ENCODE assay signal across 20 mouse cellular contexts in genomic region chr12:70652751-70653150, GRCm38 (mm10).
A peak's percentile ranks its signal among the peaks of the same experiment; 100 is the strongest.
DNase-seq lines count a peak whose midpoint lies in the region; ATAC-seq and TF ChIP-seq lines count a peak whose summit lies in the region.
"Had no signal": no experiment of that assay in that cellular context is flagged by ENCODE, and none has a peak within 500 bp of the region (broad histone marks: within the 10 kb centered on the region; RNA-seq: fewer than 3 reads in every experiment).

No protein-coding gene starts in this region.

- no peak for ATAC-seq in forebrain, postnatal 0 days
- no peak for ATAC-seq in forebrain, embryonic 14.5 days
- ATAC-seq in kidney, postnatal 0 days (replicated peaks; ENCODE audit: low FRiP score, low read depth) = no peak
- no peak for ATAC-seq in midbrain, embryonic 11.5 days (ENCODE audit: low FRiP score)
- ATAC-seq in midbrain, embryonic 14.5 days (ENCODE audit: low FRiP score, low TSS enrichment) = no peak
- no peak for ATAC-seq in hindbrain, embryonic 13.5 days (ENCODE audit: low FRiP score)
- ATAC-seq: forebrain, embryonic 15.5 days had no signal

- 0 out of 2 replicates have a peak, but pooled peaks cover 8% of the 10 kb centered on the region for H3K4me1 ChIP-seq in forebrain, postnatal 0 days (ENCODE audit: insufficient read depth)
- no peaks in the 10 kb centered on the region for H3K4me1 ChIP-seq in forebrain, embryonic 14.5 days (ENCODE audit: control insufficient read depth, insufficient read depth, low read length)
- no peaks in the 10 kb centered on the region for H3K4me1 ChIP-seq in kidney, postnatal 0 days (replicated peaks; ENCODE audit: insufficient read depth, low read length)
- H3K4me1 ChIP-seq in midbrain, embryonic 11.5 days (ENCODE audit: control insufficient read depth, insufficient read depth, low read length) = no peaks in the 10 kb centered on the region
- H3K4me1 ChIP-seq in midbrain, embryonic 14.5 days (ENCODE audit: control insufficient read depth, insufficient read depth, low read length) = no peaks in the 10 kb centered on the region
- H3K4me1 ChIP-seq in hindbrain, embryonic 13.5 days (replicated peaks) = no peaks in the 10 kb centered on the region
- H3K4me1 ChIP-seq: midbrain, embryonic 12.5 days had no signal

- DNase-seq in forebrain, postnatal 0 days = no peak
- DNase-seq in forebrain, embryonic 14.5 days (ENCODE audit: low spot score) = no peak
- no peak for DNase-seq in kidney, postnatal 0 days (ENCODE audit: low spot score)
- DNase-seq in kidney, postnatal 14 days = no peak
- DNase-seq in midbrain, embryonic 11.5 days (ENCODE audit: low spot score, missing footprints) = peak; percentile 53
- DNase-seq in midbrain, embryonic 14.5 days = no peak
- DNase-seq in R1 (ENCODE audit: low read depth, low spot score) = peak; percentile 60
- DNase-seq: adrenal gland, adult 8-10 months; cerebellum, adult 11-12 months; kidney, adult 9 months; lung, postnatal 36 days; retina, postnatal 1 day; right cerebral cortex, postnatal 4 days had no signal

- WGBS in forebrain, postnatal 0 days = 88% methylated on average over 3 of the region's 3 CpGs
- 76% methylated on average over 3 of the region's 3 CpGs for WGBS in forebrain, embryonic 14.5 days
- WGBS in kidney, postnatal 0 days = 79% methylated on average over 3 of the region's 3 CpGs
- WGBS in midbrain, embryonic 11.5 days = 86% methylated on average over 3 of the region's 3 CpGs
- WGBS in midbrain, embryonic 14.5 days = 89% methylated on average over 3 of the region's 3 CpGs
- 82% methylated on average over 3 of the region's 3 CpGs for WGBS in hindbrain, embryonic 13.5 days

- H3K27ac ChIP-seq in forebrain, postnatal 0 days (ENCODE audit: low read depth, low read length) = no peak overlapping the region
- no peak overlapping the region for H3K27ac ChIP-seq in forebrain, embryonic 14.5 days (ENCODE audit: low read depth, low read length)
- H3K27ac ChIP-seq in kidney, postnatal 0 days = no peak overlapping the region
- no peak overlapping the region for H3K27ac ChIP-seq in midbrain, embryonic 11.5 days (ENCODE audit: low read depth, low read length)
- H3K27ac ChIP-seq in midbrain, embryonic 14.5 days (replicated peaks; ENCODE audit: low read depth, low read length) = no peak overlapping the region
- no peak overlapping the region for H3K27ac ChIP-seq in hindbrain, embryonic 13.5 days
- H3K27ac ChIP-seq: embryonic facial prominence, embryonic 10.5 days; forebrain, embryonic 15.5 days; limb, embryonic 10.5 days; liver, embryonic 14.5 days; midbrain, embryonic 12.5 days had no signal

- H3K4me2 ChIP-seq in forebrain, postnatal 0 days (ENCODE audit: low read depth) = no peak overlapping the region
- no peak overlapping the region for H3K4me2 ChIP-seq in forebrain, embryonic 14.5 days (ENCODE audit: low read length)
- no peak overlapping the region for H3K4me2 ChIP-seq in kidney, postnatal 0 days (ENCODE audit: low read length)
- no peak overlapping the region for H3K4me2 ChIP-seq in midbrain, embryonic 11.5 days
- H3K4me2 ChIP-seq in midbrain, embryonic 14.5 days (ENCODE audit: low read length) = no peak overlapping the region
- no peak overlapping the region for H3K4me2 ChIP-seq in hindbrain, embryonic 13.5 days
- H3K4me2 ChIP-seq: forebrain, embryonic 15.5 days; midbrain, embryonic 12.5 days had no signal

- no peak overlapping the region for H3K4me3 ChIP-seq in forebrain, postnatal 0 days (ENCODE audit: low read depth, low read length)
- no peak overlapping the region for H3K4me3 ChIP-seq in forebrain, embryonic 14.5 days (ENCODE audit: low read depth, low read length)
- H3K4me3 ChIP-seq in kidney, postnatal 0 days (replicated peaks; ENCODE audit: low read depth, low read length) = no peak overlapping the region
- no peak overlapping the region for H3K4me3 ChIP-seq in midbrain, embryonic 11.5 days (ENCODE audit: low read depth, low read length)
- no peak overlapping the region for H3K4me3 ChIP-seq in midbrain, embryonic 14.5 days (replicated peaks; ENCODE audit: low read depth, low read length)
- H3K4me3 ChIP-seq in hindbrain, embryonic 13.5 days = no peak overlapping the region
- H3K4me3 ChIP-seq: embryonic facial prominence, embryonic 10.5 days; erythroblast, embryonic 14.5 days; forebrain, embryonic 15.5 days; limb, embryonic 10.5 days; midbrain, embryonic 12.5 days had no signal

- no peaks in the 10 kb centered on the region for H3K27me3 ChIP-seq in forebrain, postnatal 0 days (ENCODE audit: insufficient read depth, low read length)
- no peaks in the 10 kb centered on the region for H3K27me3 ChIP-seq in forebrain, embryonic 14.5 days (replicated peaks; ENCODE audit: control insufficient read depth, insufficient read depth, low read length)
- no peaks in the 10 kb centered on the region for H3K27me3 ChIP-seq in kidney, postnatal 0 days (ENCODE audit: insufficient read depth, low read length)
- H3K27me3 ChIP-seq in midbrain, embryonic 11.5 days (ENCODE audit: control insufficient read depth, insufficient read depth, low read length) = no peaks in the 10 kb centered on the region
- H3K27me3 ChIP-seq in midbrain, embryonic 14.5 days (ENCODE audit: control insufficient read depth, insufficient read depth, low read length) = no peaks in the 10 kb centered on the region
- H3K27me3 ChIP-seq in hindbrain, embryonic 13.5 days = no peaks in the 10 kb centered on the region
- H3K27me3 ChIP-seq: forebrain, embryonic 15.5 days; midbrain, embryonic 12.5 days had no signal

- TF ChIP-seq CTCF in forebrain, postnatal 0 days (IDR thresholded peaks at IDR 0.05; ENCODE audit: low read depth) = peak; percentile 44
- peak; percentile 19; the same call in 1 of the 2 replicates for TF ChIP-seq CTCF in kidney, postnatal 0 days (IDR thresholded peaks at IDR 0.05; ENCODE audit: low read depth)

- H3K36me3 ChIP-seq in forebrain, postnatal 0 days (ENCODE audit: insufficient read depth) = no peaks in the 10 kb centered on the region
- H3K36me3 ChIP-seq in forebrain, embryonic 14.5 days (ENCODE audit: control insufficient read depth, insufficient read depth, low read length) = no peaks in the 10 kb centered on the region
- H3K36me3 ChIP-seq in kidney, postnatal 0 days (ENCODE audit: insufficient read depth, low read length) = no peaks in the 10 kb centered on the region
- no peaks in the 10 kb centered on the region for H3K36me3 ChIP-seq in midbrain, embryonic 11.5 days (ENCODE audit: control insufficient read depth, insufficient read depth, low read length)
- no peaks in the 10 kb centered on the region for H3K36me3 ChIP-seq in midbrain, embryonic 14.5 days (ENCODE audit: control insufficient read depth, insufficient read depth, low read length)
- no peaks in the 10 kb centered on the region for H3K36me3 ChIP-seq in hindbrain, embryonic 13.5 days
- H3K36me3 ChIP-seq: embryonic facial prominence, embryonic 10.5 days; forebrain, embryonic 15.5 days; limb, embryonic 10.5 days; midbrain, embryonic 12.5 days had no signal

- H3K9me3 ChIP-seq in forebrain, postnatal 0 days (ENCODE audit: low read length) = no peaks in the 10 kb centered on the region
- H3K9me3 ChIP-seq in forebrain, embryonic 14.5 days (replicated peaks; ENCODE audit: control insufficient read depth, low read length) = no peaks in the 10 kb centered on the region
- no peaks in the 10 kb centered on the region for H3K9me3 ChIP-seq in kidney, postnatal 0 days (replicated peaks; ENCODE audit: low read length)
- no peaks in the 10 kb centered on the region for H3K9me3 ChIP-seq in midbrain, embryonic 11.5 days (ENCODE audit: control insufficient read depth, low read length)
- no peaks in the 10 kb centered on the region for H3K9me3 ChIP-seq in midbrain, embryonic 14.5 days (ENCODE audit: control insufficient read depth, low read length)
- H3K9me3 ChIP-seq in hindbrain, embryonic 13.5 days = no peaks in the 10 kb centered on the region
- H3K9me3 ChIP-seq: embryonic facial prominence, embryonic 10.5 days; forebrain, embryonic 15.5 days; limb, embryonic 10.5 days; midbrain, embryonic 12.5 days had no signal

- H3K9ac ChIP-seq in forebrain, postnatal 0 days = no peak overlapping the region
- no peak overlapping the region for H3K9ac ChIP-seq in forebrain, embryonic 14.5 days (ENCODE audit: low read length)
- H3K9ac ChIP-seq in kidney, postnatal 0 days (ENCODE audit: low read depth, low read length) = no peak overlapping the region
- H3K9ac ChIP-seq in midbrain, embryonic 11.5 days (ENCODE audit: low read length) = no peak overlapping the region
- no peak overlapping the region for H3K9ac ChIP-seq in midbrain, embryonic 14.5 days (replicated peaks; ENCODE audit: low read length)
- no peak overlapping the region for H3K9ac ChIP-seq in hindbrain, embryonic 13.5 days
- H3K9ac ChIP-seq: forebrain, embryonic 15.5 days; liver, embryonic 14.5 days; midbrain, embryonic 12.5 days had no signal

Comparison
In these comparisons a context has a peak if more than half of its experiments do, and no peak if none do; other contexts are left out.
1. DNase-seq: peak in midbrain, embryonic 11.5 days (single experiment) and R1 (single experiment); none in forebrain, postnatal 0 days (single experiment), forebrain, embryonic 14.5 days (single experiment), kidney, postnatal 0 days (single experiment), kidney, postnatal 14 days (single experiment) and midbrain, embryonic 14.5 days (single experiment).